Mouse (Mus musculus): ENCODE measurements around the gene Uck2. TPM values are rescaled to one million over a fixed set of nuclear protein-coding genes. Genes with fewer than 3 reads are reported as not detected.
A peak's percentile ranks its signal among the peaks of the same experiment; 100 is the strongest.

The Uck2 gene
- polyA plus RNA-seq, 1 experiment from 2014 or later, result 71.2 TPM

- no peaks in the 10 kb centered on the region for H3K27me3 ChIP-seq (ENCODE audit: control insufficient read depth, insufficient read depth, low read length)
- no peak overlapping the region for H3K27ac ChIP-seq (ENCODE audit: low read depth, low read length)
- no peak overlapping the region for H3K4me2 ChIP-seq
- H3K9ac ChIP-seq (ENCODE audit: low read depth, low read length), result no peak overlapping the region
- no peaks in the 10 kb centered on the region for H3K36me3 ChIP-seq (ENCODE audit: control insufficient read depth, insufficient read depth, low read length)
- 36% methylated on average over 11 of the region's 11 CpGs for WGBS (ENCODE audit: insufficient replicate concordance)
- no peaks in the 10 kb centered on the region for H3K9me3 ChIP-seq (replicated peaks; ENCODE audit: control insufficient read depth, low read length)
- H3K4me1 ChIP-seq (ENCODE audit: control insufficient read depth, insufficient read depth, low read length), result peaks cover 12% of the 10 kb centered on the region; the same call in 1 of the 2 replicates
- H3K4me3 ChIP-seq (ENCODE audit: low read depth, low read length), result no peak overlapping the region
- no peak for ATAC-seq (replicated peaks; ENCODE audit: insufficient number of reproducible peaks, low FRiP score, low TSS enrichment)
These were observed 3.8 kb upstream of the Uck2 start for GRCm38 (mm10) chr1:167288665-167289538.

DNA sequence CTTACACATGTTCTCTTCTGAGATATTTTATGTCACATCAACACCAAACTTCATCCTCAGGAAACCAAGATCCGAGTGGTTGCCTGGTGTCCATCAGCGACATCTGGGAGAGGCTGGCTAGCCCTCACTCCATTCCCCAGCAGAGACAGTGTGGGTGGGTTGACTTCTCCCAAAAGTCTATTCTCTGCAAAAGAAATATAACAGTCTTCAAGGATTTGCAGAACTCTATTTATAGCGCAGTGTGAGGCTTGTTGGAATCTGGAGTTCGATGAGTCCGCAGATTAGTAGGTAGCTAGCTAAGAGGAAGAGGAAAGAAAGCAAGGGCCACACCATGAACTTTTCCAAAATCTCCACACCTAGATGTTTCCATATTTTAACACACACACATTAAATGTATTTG lies 2.0 kb upstream of the Uck2 start:
- WGBS (ENCODE audit: insufficient replicate concordance), result 57% methylated on average over 5 of the region's 5 CpGs
- H3K4me3 ChIP-seq (ENCODE audit: low read depth, low read length), result no peak overlapping the region
- ATAC-seq (replicated peaks; ENCODE audit: insufficient number of reproducible peaks, low FRiP score, low TSS enrichment), result no peak
- no peaks in the 10 kb centered on the region for H3K9me3 ChIP-seq (replicated peaks; ENCODE audit: control insufficient read depth, low read length)
- H3K4me2 ChIP-seq, result no peak overlapping the region
- no peaks in the 10 kb centered on the region for H3K36me3 ChIP-seq (ENCODE audit: control insufficient read depth, insufficient read depth, low read length)
- H3K4me1 ChIP-seq (ENCODE audit: control insufficient read depth, insufficient read depth, low read length), result peaks cover 14% of the 10 kb centered on the region
- no peak overlapping the region for H3K27ac ChIP-seq (ENCODE audit: low read depth, low read length)
- H3K27me3 ChIP-seq (ENCODE audit: control insufficient read depth, insufficient read depth, low read length), result no peaks in the 10 kb centered on the region
- H3K9ac ChIP-seq (ENCODE audit: low read depth, low read length), result no peak overlapping the region

DNA sequence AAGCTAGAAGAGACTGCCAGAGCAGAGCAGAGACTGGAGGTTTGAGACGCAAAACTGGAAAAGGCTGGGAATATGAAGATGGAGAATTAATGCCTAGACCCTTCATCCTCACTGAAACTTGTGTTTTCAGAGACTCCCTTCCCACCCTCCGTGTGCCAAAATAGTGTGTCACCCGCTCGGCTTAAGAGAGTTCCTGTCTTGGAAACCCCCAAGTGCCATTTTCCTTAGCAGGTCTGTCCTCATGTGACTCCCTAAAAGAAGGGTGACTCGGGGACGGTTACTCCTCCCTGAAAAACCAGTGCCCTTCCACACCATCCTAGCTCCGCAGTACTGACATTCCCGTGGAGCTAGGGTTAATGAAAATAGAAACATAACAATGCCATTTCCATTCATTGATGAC lies 236 bp upstream of the Uck2 start:
- peak overlapping the region; percentile 77 for H3K4me3 ChIP-seq (ENCODE audit: low read depth, low read length)
- H3K4me2 ChIP-seq, result peak overlapping the region; percentile 78
- no peaks in the 10 kb centered on the region for H3K36me3 ChIP-seq (ENCODE audit: control insufficient read depth, insufficient read depth, low read length)
- ATAC-seq (replicated peaks; ENCODE audit: insufficient number of reproducible peaks, low FRiP score, low TSS enrichment), result no peak
- WGBS (ENCODE audit: insufficient replicate concordance), result 2% methylated on average over 8 of the region's 8 CpGs
- H3K27me3 ChIP-seq (ENCODE audit: control insufficient read depth, insufficient read depth, low read length), result no peaks in the 10 kb centered on the region
- 0 out of 2 replicates have a peak overlapping the region, but pooled peaks have one; percentile 91 for H3K27ac ChIP-seq (ENCODE audit: low read depth, low read length)
- H3K9me3 ChIP-seq (replicated peaks; ENCODE audit: control insufficient read depth, low read length), result no peaks in the 10 kb centered on the region
- peak overlapping the region; percentile 89 for H3K9ac ChIP-seq (ENCODE audit: low read depth, low read length)
- H3K4me1 ChIP-seq (ENCODE audit: control insufficient read depth, insufficient read depth, low read length), result peaks cover 18% of the 10 kb centered on the region

DNA sequence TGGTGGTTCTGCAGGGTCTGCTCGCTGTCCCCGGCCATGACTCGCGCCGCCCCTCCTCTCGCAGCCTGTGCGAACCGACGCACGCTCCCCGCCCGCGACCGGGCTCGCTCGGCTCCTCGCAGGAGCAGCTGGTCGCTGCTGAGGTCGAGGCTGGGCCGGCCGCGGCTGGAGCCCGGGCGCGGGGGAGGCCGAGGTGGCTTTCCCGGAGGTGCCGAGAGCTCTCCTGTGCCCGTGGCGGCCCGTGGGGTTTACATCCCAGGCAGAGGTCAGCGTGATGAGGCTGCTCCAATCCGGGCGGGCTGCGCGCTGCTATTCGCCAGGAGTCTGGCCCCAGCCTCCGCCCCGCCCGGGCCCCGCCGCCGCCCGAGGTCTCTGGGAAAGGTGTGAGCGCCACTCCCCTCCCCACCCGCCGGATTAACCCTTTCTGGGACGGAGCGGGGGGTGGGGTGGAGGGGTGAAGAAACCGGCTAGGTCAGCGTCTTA lies 242 bp downstream of the Uck2 start:
- Histone ChIP-seq H3K9ac (ENCODE audit: low read depth, low read length) (peak overlapping the region; percentile 89), H3K4me2 (peak overlapping the region; percentile 78), H3K36me3 (ENCODE audit: control insufficient read depth, insufficient read depth, low read length) (no peaks in the 10 kb centered on the region), H3K4me3 (ENCODE audit: low read depth, low read length) (peak overlapping the region; percentile 77), H3K4me1 (ENCODE audit: control insufficient read depth, insufficient read depth, low read length) (peaks cover 21% of the 10 kb centered on the region), H3K27me3 (ENCODE audit: control insufficient read depth, insufficient read depth, low read length) (no peaks in the 10 kb centered on the region), H3K9me3 (replicated peaks; ENCODE audit: control insufficient read depth, low read length) (no peaks in the 10 kb centered on the region), H3K27ac (ENCODE audit: low read depth, low read length) (peak overlapping the region; percentile 91)
- WGBS (ENCODE audit: insufficient replicate concordance), result 1% methylated on average over 50 of the region's 51 CpGs
- peak; percentile 88 for ATAC-seq (replicated peaks; ENCODE audit: insufficient number of reproducible peaks, low FRiP score, low TSS enrichment)

- ATAC-seq (replicated peaks; ENCODE audit: insufficient number of reproducible peaks, low FRiP score, low TSS enrichment), result peak; percentile 37
- Histone ChIP-seq H3K27ac (ENCODE audit: low read depth, low read length) (peak overlapping the region; percentile 91), H3K4me2 (peak overlapping the region; percentile 78), H3K36me3 (ENCODE audit: control insufficient read depth, insufficient read depth, low read length) (no peaks in the 10 kb centered on the region), H3K27me3 (ENCODE audit: control insufficient read depth, insufficient read depth, low read length) (no peaks in the 10 kb centered on the region), H3K9ac (ENCODE audit: low read depth, low read length) (peak overlapping the region; percentile 89), H3K4me1 (ENCODE audit: control insufficient read depth, insufficient read depth, low read length) (peaks cover 19% of the 10 kb centered on the region), H3K9me3 (replicated peaks; ENCODE audit: control insufficient read depth, low read length) (no peaks in the 10 kb centered on the region), H3K4me3 (ENCODE audit: low read depth, low read length) (peak overlapping the region; percentile 77)
- WGBS (ENCODE audit: insufficient replicate concordance), result under 1% methylated on average over 72 of the region's 73 CpGs
These were observed 773 bp downstream of the Uck2 start for GRCm38 (mm10) chr1:167284258-167284836.

- under 1% methylated on average over 44 of the region's 44 CpGs for WGBS (ENCODE audit: insufficient replicate concordance)
- H3K27me3 ChIP-seq (ENCODE audit: control insufficient read depth, insufficient read depth, low read length), result no peaks in the 10 kb centered on the region
- peak overlapping the region; percentile 89 for H3K9ac ChIP-seq (ENCODE audit: low read depth, low read length)
- no peaks in the 10 kb centered on the region for H3K36me3 ChIP-seq (ENCODE audit: control insufficient read depth, insufficient read depth, low read length)
- H3K27ac ChIP-seq (ENCODE audit: low read depth, low read length), result peak overlapping the region; percentile 91
- H3K4me1 ChIP-seq (ENCODE audit: control insufficient read depth, insufficient read depth, low read length), result peaks cover 24% of the 10 kb centered on the region
- H3K4me3 ChIP-seq (ENCODE audit: low read depth, low read length), result peak overlapping the region; percentile 77
- H3K9me3 ChIP-seq (replicated peaks; ENCODE audit: control insufficient read depth, low read length), result no peaks in the 10 kb centered on the region
- H3K4me2 ChIP-seq, result peak overlapping the region; percentile 78
- no peak for ATAC-seq (replicated peaks; ENCODE audit: insufficient number of reproducible peaks, low FRiP score, low TSS enrichment)
These were observed 1.5 kb downstream of the Uck2 start for GRCm38 (mm10) chr1:167283441-167284257.

DNA sequence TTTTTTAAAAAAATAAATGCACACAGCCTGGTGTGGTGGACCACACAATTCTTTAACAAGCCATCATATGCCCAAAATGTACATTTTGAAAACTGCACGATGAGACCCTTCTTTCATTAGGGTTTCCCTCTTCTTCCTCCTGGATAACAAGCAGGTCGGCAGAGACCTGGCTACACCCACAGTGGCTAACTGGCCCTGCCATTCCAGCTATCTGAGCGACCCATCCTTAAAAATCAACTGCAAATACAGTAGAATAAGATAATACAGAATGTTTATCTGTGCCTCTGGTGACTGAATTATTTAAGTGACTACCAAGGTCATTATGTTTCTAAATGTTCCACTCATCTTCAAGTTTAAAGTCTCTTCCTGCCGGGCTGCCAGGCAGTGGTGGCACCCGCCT lies 2.4 kb downstream of the Uck2 start:
- Histone ChIP-seq H3K4me2 (peak overlapping the region; percentile 78), H3K4me1 (ENCODE audit: control insufficient read depth, insufficient read depth, low read length) (peaks cover 29% of the 10 kb centered on the region), H3K9ac (ENCODE audit: low read depth, low read length) (no peak overlapping the region), H3K4me3 (ENCODE audit: low read depth, low read length) (peak overlapping the region; percentile 77), H3K9me3 (replicated peaks; ENCODE audit: control insufficient read depth, low read length) (no peaks in the 10 kb centered on the region), H3K27me3 (ENCODE audit: control insufficient read depth, insufficient read depth, low read length) (no peaks in the 10 kb centered on the region), H3K27ac (ENCODE audit: low read depth, low read length) (no peak overlapping the region), H3K36me3 (ENCODE audit: control insufficient read depth, insufficient read depth, low read length) (no peaks in the 10 kb centered on the region)
- no peak for ATAC-seq (replicated peaks; ENCODE audit: insufficient number of reproducible peaks, low FRiP score, low TSS enrichment)
- 45% methylated on average over 5 of the region's 5 CpGs for WGBS (ENCODE audit: insufficient replicate concordance)

GRCm38 (mm10) chr1:167282112-167282511 lies 3.0 kb downstream of the Uck2 start:
- Histone ChIP-seq H3K4me1 (ENCODE audit: control insufficient read depth, insufficient read depth, low read length) (peaks cover 29% of the 10 kb centered on the region), H3K27me3 (ENCODE audit: control insufficient read depth, insufficient read depth, low read length) (no peaks in the 10 kb centered on the region), H3K4me2 (peak overlapping the region; percentile 78), H3K9ac (ENCODE audit: low read depth, low read length) (no peak overlapping the region), H3K27ac (ENCODE audit: low read depth, low read length) (no peak overlapping the region), H3K36me3 (ENCODE audit: control insufficient read depth, insufficient read depth, low read length) (no peaks in the 10 kb centered on the region), H3K9me3 (replicated peaks; ENCODE audit: control insufficient read depth, low read length) (no peaks in the 10 kb centered on the region), H3K4me3 (ENCODE audit: low read depth, low read length) (no peak overlapping the region)
- no peak for ATAC-seq (replicated peaks; ENCODE audit: insufficient number of reproducible peaks, low FRiP score, low TSS enrichment)
- 63% methylated on average over 3 of the region's 3 CpGs for WGBS (ENCODE audit: insufficient replicate concordance)

Data from heart, embryonic 11.5 days (tissue).